Mouse (Mus musculus) activated CD4-positive, CD25-positive, alpha-beta regulatory T cell (primary cell): ENCODE results near the gene Dusp3. TPM values are rescaled to one million over a fixed set of nuclear protein-coding genes. Genes with fewer than 3 reads are reported as not detected.

Experiments
- polyA plus RNA-seq, 2 experiments: library from polyadenylated mRNA; unstranded; fragments of 100-300 nt; shearing (Covaris generic); gene quantifications; one replicate each; pipeline ENCODE4 v1.2.1; 2017

Dusp3 gene
- polyA plus RNA-seq = 1 to 10 TPM in 1 of 2 experiments, under 1 TPM in 1; 0.77 to 1.6 TPM

DNA sequence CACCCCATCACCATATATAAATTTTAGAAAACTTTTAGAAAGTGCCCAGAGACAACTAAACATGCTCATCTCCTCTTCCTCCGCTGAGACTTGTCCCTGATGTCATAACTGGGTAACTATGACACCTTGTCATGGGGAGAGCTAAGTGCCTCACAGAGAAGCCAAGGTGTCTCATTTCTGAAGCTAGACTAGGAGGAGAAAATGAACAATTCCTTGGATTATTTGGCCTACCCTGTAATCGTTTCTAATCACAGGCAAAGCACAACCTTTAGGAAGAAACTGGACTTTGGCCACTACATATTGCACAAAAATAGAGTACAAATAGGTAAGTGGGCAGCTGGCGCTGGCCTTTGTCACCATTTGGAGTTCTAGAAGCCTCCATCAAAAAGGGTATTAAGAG is at the start of gene Dusp3:
Dusp3 (minus strand) TSS at position 101 of the 400 bp plus-strand sequence.

DNA sequence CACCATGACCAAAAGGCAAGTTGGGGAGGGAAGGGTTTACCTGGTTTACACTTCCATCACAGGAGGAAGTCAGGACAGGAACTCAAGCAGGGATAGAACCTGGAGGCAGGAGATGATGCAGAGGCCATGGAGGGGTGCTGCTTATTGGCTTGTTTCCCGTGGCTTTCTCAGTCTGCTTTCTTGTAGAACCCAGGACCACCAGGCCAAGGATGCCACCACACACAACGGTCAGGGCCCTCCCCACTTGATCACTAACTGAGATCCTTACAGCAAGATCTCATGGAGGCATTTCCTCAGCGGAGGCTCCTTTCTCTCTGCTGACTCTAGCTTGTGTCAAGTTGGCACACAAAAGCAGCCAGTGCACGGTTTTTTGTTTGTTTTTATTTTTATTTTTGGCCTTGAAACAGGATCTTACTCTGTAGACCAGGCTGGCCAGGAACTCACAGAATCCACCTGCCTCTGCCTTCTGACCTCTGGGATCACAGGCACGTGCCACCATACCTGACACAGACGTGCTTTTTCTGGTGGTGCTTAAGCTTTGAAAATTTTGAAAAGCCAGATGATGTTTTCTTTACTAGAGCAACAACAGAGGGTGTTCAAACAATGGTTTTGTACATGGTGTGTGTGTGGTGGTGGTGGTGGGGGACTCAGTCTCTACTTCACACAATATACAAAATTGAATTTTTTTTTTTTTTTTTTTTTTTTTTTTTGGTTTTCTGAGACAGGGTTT is 41.4 kb upstream of the Dusp3 start, which contains the start of gene Mpp3:
Mpp3 (minus strand) TSS at position 375 of the 730 bp plus-strand sequence.

DNA sequence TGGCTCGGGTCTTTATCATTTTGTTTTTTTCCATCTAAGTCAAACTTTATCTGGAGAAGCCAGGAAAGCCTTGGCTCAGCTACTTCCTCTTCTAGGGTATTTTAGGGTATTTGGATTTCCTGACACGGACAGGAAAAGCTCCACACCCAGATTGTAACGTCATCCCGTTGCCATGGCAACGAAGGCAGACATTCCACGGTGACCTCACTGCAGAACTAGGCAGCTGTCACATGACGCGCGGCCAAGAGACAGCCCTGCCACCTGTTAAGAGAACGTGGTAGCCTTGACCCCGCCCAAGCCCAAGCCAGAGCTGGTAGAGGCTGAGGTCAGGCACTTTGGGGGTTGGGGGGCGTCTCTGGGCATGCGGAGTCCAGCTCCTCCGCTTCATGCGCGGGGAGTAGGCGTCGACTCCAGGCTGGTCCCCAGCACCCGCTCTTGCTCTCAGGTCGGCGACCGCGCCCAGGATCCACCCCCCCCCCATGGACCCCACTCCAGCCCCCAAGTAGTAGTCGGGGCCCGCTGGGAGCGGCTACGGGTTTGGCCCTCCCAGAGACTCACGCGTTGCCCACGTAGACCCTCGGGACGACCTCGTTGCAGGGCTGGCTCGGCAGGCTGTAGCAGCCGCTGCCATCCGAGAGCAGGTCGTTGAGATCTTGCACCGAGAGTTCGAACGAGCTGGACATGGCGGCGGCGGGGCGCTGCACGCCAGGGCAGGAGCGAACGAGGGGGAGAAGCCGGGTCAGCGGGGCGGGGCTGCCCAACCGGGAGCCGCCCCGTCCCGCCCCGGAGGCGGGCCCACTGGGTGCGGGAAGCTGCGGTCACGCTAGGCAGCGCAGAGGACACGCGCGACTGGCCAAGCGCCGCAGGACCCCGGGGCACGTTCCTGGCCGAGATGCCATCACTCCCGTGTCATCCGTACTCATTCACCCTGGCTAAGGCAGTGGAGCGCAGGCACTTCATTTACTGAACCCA is 2.5 kb downstream of the Dusp3 start, which contains the start of gene Cfap97d1:
Cfap97d1 (plus strand) TSS at position 226 of the 972 bp plus-strand sequence.

DNA sequence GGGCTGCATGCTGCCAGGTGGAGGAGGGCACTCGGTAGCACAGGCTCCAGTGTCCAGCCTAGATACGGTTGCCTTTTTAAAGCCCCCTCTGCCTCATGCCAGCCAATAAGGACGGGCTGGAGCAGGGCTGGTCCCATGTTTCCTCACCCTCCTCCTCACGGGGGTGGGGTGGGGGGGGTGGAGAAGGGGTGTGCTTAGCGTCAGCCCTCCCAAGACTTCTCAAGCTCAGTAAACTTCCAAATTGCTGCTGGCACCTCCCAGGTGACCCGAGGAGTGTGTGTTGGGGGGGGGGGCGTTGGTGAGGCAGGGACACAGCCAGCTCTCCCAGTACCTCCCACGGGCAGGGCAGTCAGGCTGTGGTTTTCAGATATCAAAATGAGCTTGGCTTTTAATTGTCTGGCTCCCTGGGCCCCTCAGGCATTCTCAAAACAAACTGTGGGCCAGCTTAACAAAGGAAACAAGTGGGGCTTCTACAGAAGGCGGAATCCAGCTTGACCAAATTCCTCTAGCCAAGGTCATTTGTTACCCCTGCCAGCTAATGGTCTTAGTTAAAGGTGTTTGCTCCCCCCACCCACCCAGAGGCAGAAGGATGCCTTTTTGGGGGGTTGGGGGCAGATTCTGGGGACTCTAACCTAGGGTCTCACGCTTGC is 19.7 kb downstream of the Dusp3 start, which contains the start of gene Sost:
Sost (minus strand) TSS at position 51 of the 650 bp plus-strand sequence.

Other genes with a start within 250 kb of the Dusp3 start
- under 1 TPM in 1 of 2 experiments, not detected in 1; 0.57 TPM for gene Etv4, start 201.6 kb downstream of the Dusp3 start, polyA plus RNA-seq
- gene Meox1, start 92.6 kb downstream of the Dusp3 start, polyA plus RNA-seq = under 1 TPM in 1 of 2 experiments, not detected in 1; 0.10 TPM
- not detected for gene Sost, start 20.0 kb downstream of the Dusp3 start, polyA plus RNA-seq
- not detected for gene Cfap97d1, start 2.7 kb downstream of the Dusp3 start, polyA plus RNA-seq
- under 1 TPM; 0.06 to 0.15 TPM for gene Mpp3, start 41.4 kb upstream of the Dusp3 start, polyA plus RNA-seq
- under 1 TPM in 1 of 2 experiments, not detected in 1; 0.21 TPM for gene Cd300lg, start 54.5 kb upstream of the Dusp3 start, polyA plus RNA-seq
- 1 to 10 TPM; 1.5 to 3.2 TPM for gene Mpp2, start 101.5 kb upstream of the Dusp3 start, polyA plus RNA-seq
- gene Ppy, start 114.3 kb upstream of the Dusp3 start, polyA plus RNA-seq = not detected
- not detected for gene Pyy, start 120.8 kb upstream of the Dusp3 start, polyA plus RNA-seq
- under 1 TPM in 1 of 2 experiments, not detected in 1; 0.14 TPM for gene Nags, start 158.5 kb upstream of the Dusp3 start, polyA plus RNA-seq
- gene Tmem101, start 169.4 kb upstream of the Dusp3 start, polyA plus RNA-seq = 10 to 100 TPM in 1 of 2 experiments, 1 to 10 TPM in 1; 4.9 to 10.4 TPM
- gene Lsm12, start 198.3 kb upstream of the Dusp3 start, polyA plus RNA-seq = 10 to 100 TPM; 71.5 to 99.9 TPM
- gene G6pc3, start 202.6 kb upstream of the Dusp3 start, polyA plus RNA-seq = 10 to 100 TPM; 23.4 to 38.3 TPM
- gene Hdac5, start 243.2 kb upstream of the Dusp3 start, polyA plus RNA-seq = 10 to 100 TPM; 23.2 to 25.0 TPM